ENCODE assay signal across 10 mouse cellular contexts in genomic region chr7:3193905-3194304, GRCm38 (mm10). TPM values are rescaled to one million over a fixed set of nuclear protein-coding genes. Genes with fewer than 3 reads are reported as not detected.
DNase-seq lines count a peak whose midpoint lies in the region; ATAC-seq and TF ChIP-seq lines count a peak whose summit lies in the region.
"Had no signal": no experiment of that assay in that cellular context is flagged by ENCODE, and none has a peak within 500 bp of the region (broad histone marks: within the 10 kb centered on the region; RNA-seq: fewer than 3 reads in every experiment).

No protein-coding gene starts in this region.

- whole genome bisulfite sequencing in bone marrow, adult 2 months = 14% methylated on average over 6 of the region's 6 CpGs

- peak; percentile 71 for TF ChIP-seq CTCF in layer of hippocampus, adult 2 months (conservative IDR thresholded peaks at IDR 0.05)
- TF ChIP-seq CTCF in bone marrow, adult 2 months (IDR thresholded peaks at IDR 0.05; ENCODE audit: control insufficient read depth, insufficient read depth, low read length) = peak; percentile 52

- DNase-seq in cerebellum, adult 8-10 months = peak; percentile 2
- no peak for DNase-seq in cerebellum, adult 11-12 months
- peak in 1 of 2 experiments; percentile 17 for DNase-seq in layer of hippocampus, adult 2 months (ENCODE audit: low spot score in 2 of 2)
- no peak for DNase-seq in layer of hippocampus, adult 9-10 months (ENCODE audit: low spot score)
- DNase-seq in kidney, postnatal 4 days = peak; percentile 68 to 71
- peak; percentile 39 for DNase-seq in mesoderm, embryonic 11.5 days (ENCODE audit: low read depth, low spot score)

- no peak for ATAC-seq in inflammation-experienced regulatory T-cells, adult 6 months

- TF ChIP-seq POLR2A in bone marrow, adult 2 months (IDR thresholded peaks at IDR 0.05; ENCODE audit: borderline replicate concordance, control insufficient read depth, low read depth, low read length) = no peak

- H3K4me1 ChIP-seq in bone marrow, adult 2 months (ENCODE audit: control insufficient read depth, insufficient read depth, low read length) = no peaks in the 10 kb centered on the region
- H3K4me1 ChIP-seq: liver, embryonic 15.5 days had no signal

- H3K4me3 ChIP-seq in layer of hippocampus, adult 2 months = no peak overlapping the region
- H3K4me3 ChIP-seq in bone marrow, adult 2 months (replicated peaks; ENCODE audit: control insufficient read depth, low read depth, low read length) = no peak overlapping the region
- H3K4me3 ChIP-seq: liver, embryonic 15.5 days had no signal

- H3K27ac ChIP-seq in layer of hippocampus, adult 2 months = no peak overlapping the region
- no peak overlapping the region for H3K27ac ChIP-seq in bone marrow, adult 2 months (ENCODE audit: control insufficient read depth, insufficient read depth, low read depth, low read length, poor library complexity)
- H3K27ac ChIP-seq: liver, embryonic 15.5 days had no signal

RNA-seq across cellular contexts. Expression of gene AU018091, which starts 24.9 kb away (rescaled TPM):
- total RNA-seq in layer of hippocampus, adult 2 months (2021) = not detected
- polyA plus RNA-seq in bone marrow, adult 2 months (2011; ENCODE audit: insufficient read depth, insufficient read length, low replicate concordance, missing spikeins) = 5.3 TPM in 1 of 2 replicates, not detected in the other
- not detected for polyA plus RNA-seq in inflammation-experienced regulatory T-cells, adult 6 months (2017; shearing (Covaris generic))
- polyA plus RNA-seq: frontal cortex, adult 2 months; liver, embryonic 15.5 days had no signal

RNA-seq across cellular contexts. Expression of gene Nlrp12, which starts 55.6 kb away (rescaled TPM):
- total RNA-seq in layer of hippocampus, adult 2 months (2021) = not detected
- polyA plus RNA-seq in bone marrow, adult 2 months (2011; ENCODE audit: insufficient read depth, insufficient read length, low replicate concordance, missing spikeins) = 1.2 and 7.9 TPM in 2 replicates
- not detected for polyA plus RNA-seq in inflammation-experienced regulatory T-cells, adult 6 months (2017; shearing (Covaris generic))

Comparison
In these comparisons a context has a peak if more than half of its experiments do, and no peak if none do; other contexts are left out.
1. DNase-seq: peak in cerebellum, adult 8-10 months (single experiment), kidney, postnatal 4 days (2 of 2) and mesoderm, embryonic 11.5 days (single experiment); none in cerebellum, adult 11-12 months (single experiment) and layer of hippocampus, adult 9-10 months (single experiment).